Mouse (Mus musculus) CH12.LX (cell line): ENCODE results near the gene Ppp1cb. TPM values are rescaled to one million over a fixed set of nuclear protein-coding genes. Genes with fewer than 3 reads are reported as not detected.

Source experiments
- DNase-seq: peaks from one replicate; pipeline ENCODE4 v3.0.0-alpha.2; 2013; ENCODE audit errors: extremely low read depth
- H3K27ac ChIP-seq: 2 replicates; pipeline ENCODE4 v1.5.1; 2012; ENCODE audit warnings: low read depth, mild to moderate bottlenecking, control low read depth, moderate library complexity; ENCODE audit not compliant: insufficient read depth
- H3K27me3 ChIP-seq: replicated peaks from 2 replicates; pipeline ENCODE3; 2012; ENCODE audit warnings: inconsistent platforms
- H3K36me3 ChIP-seq, 2 experiments: replicated peaks in 1 of 2; 2 replicates each; pipeline versions ENCODE3 to v1.6.1; 2012; ENCODE audit warnings: inconsistent platforms in 1 of 2, low read length in 1 of 2, mild to moderate bottlenecking in 1 of 2, mixed read lengths in 1 of 2, moderate library complexity in 1 of 2; ENCODE audit not compliant: control insufficient read depth in 1 of 2, insufficient read depth in 1 of 2
- H3K4me1 ChIP-seq, 2 experiments: 2 replicates each; pipeline ENCODE4 v1.6.1; 2012; ENCODE audit warnings: inconsistent platforms in 1 of 2, moderate library complexity in 1 of 2; ENCODE audit not compliant: insufficient read depth in 2 of 2, control insufficient read depth in 1 of 2
- H3K4me2 ChIP-seq: 2 replicates; pipeline ENCODE4 v1.6.1; 2012; ENCODE audit warnings: low read depth, mild to moderate bottlenecking, control low read depth; ENCODE audit not compliant: poor library complexity, insufficient read depth, severe bottlenecking
- H3K4me3 ChIP-seq, 3 experiments: fragments of 150-350 bp in 1 of 3; sonication (generic) in 1 of 3; replicated peaks in 1 of 3; 2 replicates each; pipeline versions ENCODE3 to v1.5.1; 2011 to 2012; ENCODE audit warnings: low read depth in 2 of 3, low read length in 2 of 3, mild to moderate bottlenecking in 2 of 3, moderate library complexity in 2 of 3, control low read depth in 1 of 3, improper control_type of control experiment in 1 of 3, inconsistent platforms in 1 of 3, mixed read lengths in 1 of 3; ENCODE audit not compliant: poor library complexity in 1 of 3
- H3K79me2 ChIP-seq: replicated peaks from 2 replicates; pipeline ENCODE4 v1.6.1; 2012; ENCODE audit warnings: mild to moderate bottlenecking, moderate library complexity; ENCODE audit not compliant: control insufficient read depth, poor library complexity, insufficient read depth, severe bottlenecking; ENCODE audit errors: extremely low read depth
- H3K9ac ChIP-seq: 2 replicates; pipeline ENCODE4 v1.6.1; 2012; ENCODE audit warnings: low read depth, mild to moderate bottlenecking, control low read depth, moderate library complexity; ENCODE audit not compliant: insufficient read depth
- H3K9me3 ChIP-seq: replicated peaks from 2 replicates; pipeline ENCODE3; 2012; ENCODE audit warnings: low read length, inconsistent platforms, mixed read lengths
- BHLHE40 ChIP-seq: IDR thresholded peaks from 2 replicates; pipeline ENCODE4 v1.6.1; 2011; ENCODE audit warnings: mild to moderate bottlenecking, low read depth, low read length, improper control_type of control experiment
- CHD1 ChIP-seq: IDR thresholded peaks from 2 replicates; pipeline ENCODE4 v1.6.1; 2012; ENCODE audit warnings: low read depth, low read length, improper control_type of control experiment, inconsistent platforms
- CHD2 ChIP-seq: IDR thresholded peaks from 2 replicates; pipeline ENCODE4 v1.6.1; 2011; ENCODE audit warnings: low read length, improper control_type of control experiment
- CTCF ChIP-seq, 2 experiments: IDR thresholded peaks in 1 of 2; conservative IDR thresholded peaks in 1 of 2; 2 replicates each; pipeline ENCODE4 v1.5.1; 2011 to 2012; ENCODE audit warnings: low read depth in 2 of 2, low read length in 2 of 2, improper control_type of control experiment in 1 of 2, inconsistent platforms in 1 of 2, mild to moderate bottlenecking in 1 of 2, moderate library complexity in 1 of 2
- E2F4 ChIP-seq: IDR thresholded peaks from 2 replicates; pipeline ENCODE4 v1.6.1; 2011; ENCODE audit warnings: low read depth, low read length, improper control_type of control experiment; ENCODE audit not compliant: insufficient replicate concordance
- ELF1 ChIP-seq: IDR thresholded peaks from 2 replicates; pipeline ENCODE4 v1.6.1; 2014; ENCODE audit warnings: low read depth, mild to moderate bottlenecking, inconsistent platforms, low read length, improper control_type of control experiment
- EP300 ChIP-seq: IDR thresholded peaks from 2 replicates; pipeline ENCODE4 v1.6.1; 2011; ENCODE audit warnings: low read length, improper control_type of control experiment
- ETS1 ChIP-seq: conservative IDR thresholded peaks from 2 replicates; pipeline ENCODE4 v1.6.1; 2012; ENCODE audit warnings: low read depth, mild to moderate bottlenecking, inconsistent platforms, low read length, improper control_type of control experiment, moderate library complexity
- GABPA ChIP-seq: IDR thresholded peaks from 2 replicates; pipeline ENCODE4 v1.6.1; 2012; ENCODE audit warnings: low read depth, low read length, improper control_type of control experiment, inconsistent platforms; ENCODE audit not compliant: insufficient replicate concordance
- HCFC1 ChIP-seq: IDR thresholded peaks from 2 replicates; pipeline ENCODE4 v1.6.1; 2012; ENCODE audit warnings: low read depth, mild to moderate bottlenecking, inconsistent platforms, low read length, improper control_type of control experiment
- IRF4 ChIP-seq: IDR thresholded peaks from 2 replicates; pipeline ENCODE4 v1.6.1; 2014; ENCODE audit warnings: low read depth, mild to moderate bottlenecking, inconsistent platforms, low read length, improper control_type of control experiment
- JUN ChIP-seq: IDR thresholded peaks from 2 replicates; pipeline ENCODE4 v1.6.1; 2011; ENCODE audit warnings: low read depth, mild to moderate bottlenecking, low read length, improper control_type of control experiment, moderate library complexity; ENCODE audit not compliant: insufficient read depth
- JUND ChIP-seq: conservative IDR thresholded peaks from 2 replicates; pipeline ENCODE4 v1.6.1; 2011; ENCODE audit warnings: low read depth, low read length, improper control_type of control experiment
- KAT2A ChIP-seq: IDR thresholded peaks from 2 replicates; pipeline ENCODE4 v1.6.1; 2012; ENCODE audit warnings: low read length, improper control_type of control experiment, inconsistent platforms; ENCODE audit not compliant: insufficient replicate concordance
- MAFK ChIP-seq: IDR thresholded peaks from 2 replicates; pipeline ENCODE4 v1.6.1; 2011; ENCODE audit warnings: low read length, improper control_type of control experiment; ENCODE audit not compliant: insufficient replicate concordance
- MAX ChIP-seq: IDR thresholded peaks from 2 replicates; pipeline ENCODE4 v1.6.1; 2011; ENCODE audit warnings: low read length, improper control_type of control experiment
- MAZ ChIP-seq: IDR thresholded peaks from 2 replicates; pipeline ENCODE4 v1.6.1; 2012; ENCODE audit warnings: low read depth, mild to moderate bottlenecking, inconsistent platforms, low read length, improper control_type of control experiment, moderate library complexity
- MEF2A ChIP-seq: IDR thresholded peaks from 2 replicates; pipeline ENCODE4 v1.6.1; 2014; ENCODE audit warnings: low read depth, mild to moderate bottlenecking, inconsistent platforms, low read length, improper control_type of control experiment, borderline replicate concordance
- MXI1 ChIP-seq: IDR thresholded peaks from 2 replicates; pipeline ENCODE4 v1.6.1; 2011; ENCODE audit warnings: mild to moderate bottlenecking, low read depth, low read length, improper control_type of control experiment
- MYC ChIP-seq: IDR thresholded peaks from 2 replicates; pipeline ENCODE4 v1.6.1; 2011; ENCODE audit warnings: low read depth, mild to moderate bottlenecking, improper control_type of control experiment, low read length
- NELFE ChIP-seq: IDR thresholded peaks from 2 replicates; pipeline ENCODE4 v1.6.1; 2011; ENCODE audit warnings: low read depth, low read length, improper control_type of control experiment
- NRF1 ChIP-seq: IDR thresholded peaks from 2 replicates; pipeline ENCODE4 v1.6.1; 2014; ENCODE audit warnings: low read depth, mild to moderate bottlenecking, inconsistent platforms, low read length, improper control_type of control experiment, moderate library complexity
- PAX5 ChIP-seq: IDR thresholded peaks from 2 replicates; pipeline ENCODE4 v1.6.1; 2012; ENCODE audit warnings: low read length, inconsistent platforms, mixed read lengths
- POLR2A ChIP-seq: IDR thresholded peaks from 2 replicates; pipeline ENCODE4 v1.6.1; 2011; ENCODE audit warnings: low read depth, mild to moderate bottlenecking, improper control_type of control experiment, low read length
- POLR2AphosphoS2 ChIP-seq: IDR thresholded peaks from 2 replicates; pipeline ENCODE4 v1.6.1; 2011; ENCODE audit warnings: low read depth, low read length, improper control_type of control experiment
- RAD21 ChIP-seq: IDR thresholded peaks from 2 replicates; pipeline ENCODE4 v1.6.1; 2011; ENCODE audit warnings: low read depth, mild to moderate bottlenecking, low read length, improper control_type of control experiment, moderate library complexity
- RCOR1 ChIP-seq: conservative IDR thresholded peaks from 2 replicates; pipeline ENCODE4 v1.6.1; 2012; ENCODE audit warnings: low read depth, mild to moderate bottlenecking, inconsistent platforms, low read length, improper control_type of control experiment
- SIN3A ChIP-seq: IDR thresholded peaks from 2 replicates; pipeline ENCODE4 v1.6.1; 2012; ENCODE audit warnings: low read length, improper control_type of control experiment, inconsistent platforms
- SMC3 ChIP-seq: IDR thresholded peaks from 2 replicates; pipeline ENCODE4 v1.6.1; 2011; ENCODE audit warnings: low read depth, low read length, improper control_type of control experiment
- TBP ChIP-seq: conservative IDR thresholded peaks from 2 replicates; pipeline ENCODE4 v1.6.1; 2011; ENCODE audit warnings: low read depth, low read length, improper control_type of control experiment
- TCF12 ChIP-seq: IDR thresholded peaks from 2 replicates; pipeline ENCODE4 v1.6.1; 2014; ENCODE audit warnings: low read depth, mild to moderate bottlenecking, inconsistent platforms, low read length, improper control_type of control experiment
- UBTF ChIP-seq: IDR thresholded peaks from 2 replicates; pipeline ENCODE4 v1.6.1; 2012; ENCODE audit warnings: low read depth, mild to moderate bottlenecking, inconsistent platforms, low read length, improper control_type of control experiment, moderate library complexity
- USF1 ChIP-seq: IDR thresholded peaks from 2 replicates; pipeline ENCODE4 v1.6.1; 2014; ENCODE audit warnings: low read depth, mild to moderate bottlenecking, inconsistent platforms, low read length, improper control_type of control experiment
- USF2 ChIP-seq: conservative IDR thresholded peaks from 2 replicates; pipeline ENCODE4 v1.6.1; 2011; ENCODE audit warnings: low read depth, low read length, improper control_type of control experiment
- ZC3H11A ChIP-seq: IDR thresholded peaks from 2 replicates; pipeline ENCODE4 v1.6.1; 2012; ENCODE audit warnings: low read depth, mild to moderate bottlenecking, inconsistent platforms, low read length, improper control_type of control experiment
- ZKSCAN1 ChIP-seq: IDR thresholded peaks from 2 replicates; pipeline ENCODE4 v1.6.1; 2012; ENCODE audit warnings: low read depth, inconsistent platforms, low read length, improper control_type of control experiment, borderline replicate concordance
- ZMIZ1 ChIP-seq: IDR thresholded peaks from 2 replicates; pipeline ENCODE4 v1.6.1; 2012; ENCODE audit warnings: low read depth, mild to moderate bottlenecking, inconsistent platforms, low read length, improper control_type of control experiment
- ZNF384 ChIP-seq: IDR thresholded peaks from 2 replicates; pipeline ENCODE4 v1.6.1; 2012; ENCODE audit warnings: low read depth, low read length, improper control_type of control experiment, inconsistent platforms
- dilution Hi-C: fragments of 300-500 bp; cut with MboI; formaldehyde crosslinking; loops from 2 replicates; pipeline ENCODE4 v1.14.3; 2020; ENCODE audit warnings: low sequenced_read_pairs; ENCODE audit not compliant: extremely low pct_unique_long_range_greater_than_20kb, extremely low pct_ligation_motif_present
- in situ Hi-C: fragments of 300-500 bp; cut with MboI; formaldehyde crosslinking; loops from 3 replicates; pipeline ENCODE4 v1.14.3; 2019; ENCODE audit warnings: low sequenced_read_pairs, low pct_ligation_motif_present, low pct_unique_long_range_greater_than_20kb, mixed read lengths
- polyA plus RNA-seq: library from polyadenylated mRNA; unstranded; fragments of >175 nt; gene quantifications from 2 replicates; pipeline ENCODE4 v1.2.1, GENCODE M21; 2012; ENCODE audit warnings: low read depth; ENCODE audit not compliant: insufficient read length
- total RNA-seq, 2 experiments: library from RNA; depleted of rRNA; stranded (reverse); fragments of 300-350 nt in 1 of 2; fragments of >200 nt in 1 of 2; gene quantifications; 2 replicates each; pipeline ENCODE4 v1.2.3; 2012 to 2014

Gene Ppp1cb
- total and polyA plus RNA-seq, 3 experiments, result 45.3 to 194 (median 116) TPM

DNA sequence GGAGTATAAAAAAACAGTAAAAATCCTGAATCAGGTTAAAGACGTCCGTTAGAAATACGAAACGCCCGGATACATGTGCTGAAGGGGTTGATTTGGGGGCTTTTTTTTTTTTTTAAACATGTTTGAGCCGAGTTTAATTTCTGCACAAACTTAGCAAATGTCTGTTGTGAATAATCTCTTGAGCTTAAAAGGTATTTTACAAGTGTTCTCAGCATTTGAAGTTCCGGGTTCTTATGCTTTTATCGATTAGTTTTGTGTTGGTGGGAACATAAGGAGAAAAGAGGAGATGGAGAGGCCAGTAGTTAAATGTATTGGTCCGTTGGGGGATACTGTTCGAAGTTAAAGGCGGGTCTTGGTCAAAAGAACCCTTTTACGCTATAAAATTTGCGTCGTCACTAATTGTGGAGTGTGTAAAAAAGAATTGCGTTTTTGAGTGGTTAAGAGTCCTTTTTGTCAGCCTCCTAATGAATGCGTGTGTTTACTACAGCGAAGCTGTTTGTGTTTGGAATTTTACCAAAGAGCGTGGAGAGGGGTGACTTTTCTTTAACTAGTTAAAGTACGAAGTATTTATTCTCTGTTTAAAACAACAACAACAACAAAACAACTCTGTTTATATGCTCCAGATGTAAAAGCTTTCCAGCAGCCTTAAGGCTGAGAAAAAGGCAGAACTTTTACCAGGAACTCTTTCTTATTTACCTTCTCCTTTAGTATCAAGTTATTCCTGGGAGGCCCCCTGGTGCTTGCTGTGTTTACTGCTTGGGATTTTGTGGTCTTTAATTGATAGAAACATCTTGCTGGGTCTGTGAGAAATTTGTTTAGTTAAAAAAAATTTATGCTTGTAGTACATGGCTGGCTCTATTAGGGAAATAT lies 1.5 kb downstream of the Ppp1cb start:
- H3K79me2 ChIP-seq, result peaks cover 47% of the 10 kb centered on the region
- no peak for TF ChIP-seq PAX5
- TF ChIP-seq JUN, result no peak
- no peak for TF ChIP-seq TCF12
- no peak for TF ChIP-seq POLR2AphosphoS2
- no peak for TF ChIP-seq EP300
- TF ChIP-seq IRF4, result no peak
- TF ChIP-seq MEF2A, result peak; percentile 20; the same call in 1 of the 2 replicates
- no peak for TF ChIP-seq USF1
- peak in 1 of 2 experiments; percentile 44; a peak in 2 of 4 replicates for TF ChIP-seq CTCF (conservative IDR thresholded peaks at IDR 0.05 in 1 of 2, IDR thresholded peaks at IDR 0.05 in 1 of 2; ENCODE audit: low read depth in 2 of 2, low read length in 2 of 2)
- no peak for TF ChIP-seq TBP
- no peak for TF ChIP-seq MAFK
- TF ChIP-seq GABPA, result no peak
- TF ChIP-seq KAT2A, result no peak
- TF ChIP-seq NELFE, result no peak
- TF ChIP-seq JUND, result 0 out of 2 replicates have a peak, but pooled peaks have one; percentile 27
- TF ChIP-seq ZNF384, result peak; percentile 66; the same call in 1 of the 2 replicates
- TF ChIP-seq RCOR1, result no peak
- TF ChIP-seq HCFC1, result no peak
- TF ChIP-seq POLR2A, result no peak
- TF ChIP-seq USF2, result no peak
- TF ChIP-seq E2F4, result no peak
- no peak for TF ChIP-seq ZC3H11A
- TF ChIP-seq UBTF, result no peak
- TF ChIP-seq SIN3A, result no peak; the same call in none of the 2 replicates
- no peak for TF ChIP-seq NRF1
- no peak for TF ChIP-seq ZMIZ1
- TF ChIP-seq MYC, result peak; percentile 47; the same call in 1 of the 2 replicates
- no peak for TF ChIP-seq CHD2
- TF ChIP-seq MAX, result peak; percentile 19; the same call in 1 of the 2 replicates
- no peak for TF ChIP-seq ETS1
- TF ChIP-seq SMC3, result peak; percentile 37
- TF ChIP-seq MXI1, result peak; percentile 66
- TF ChIP-seq BHLHE40, result no peak
- peak; percentile 17 for TF ChIP-seq RAD21
- 0 out of 2 replicates have a peak, but pooled peaks have one; percentile 44 for TF ChIP-seq MAZ
- peak; percentile 29; the same call in 1 of the 2 replicates for TF ChIP-seq ELF1
- TF ChIP-seq CHD1, result peak; percentile 64; the same call in 1 of the 2 replicates
- no peak for TF ChIP-seq ZKSCAN1
- in situ Hi-C loops (no loop called here), dilution Hi-C loops (no loop called here)
- H3K27me3 ChIP-seq, result peaks cover 8% of the 10 kb centered on the region
- no peak overlapping the region for H3K27ac ChIP-seq
- DNase-seq, result peak; percentile 29
- no peaks in the 10 kb centered on the region for H3K9me3 ChIP-seq
- no peaks in the 10 kb centered on the region for H3K36me3 ChIP-seq
- H3K4me1 ChIP-seq, result peaks cover 0 to 30% of the 10 kb centered on the region in 2 experiments; a peak in 2 of 4 replicates
- H3K4me3 ChIP-seq, result peak overlapping the region; percentile 83 to 99 (median 98)
- H3K9ac ChIP-seq, result peak overlapping the region; percentile 97
- peak overlapping the region; percentile 83; the same call in 1 of the 2 replicates for H3K4me2 ChIP-seq
